Mouse (Mus musculus) hindbrain, embryonic 14.5 days (tissue): ENCODE results near the gene Fads2. TPM values are rescaled to one million over a fixed set of nuclear protein-coding genes. Genes with fewer than 3 reads are reported as not detected.

Experiments
- ATAC-seq: fragments of 200-750 bp; cut with Nextera tagmentation; 2 replicates; pipeline ENCODE4 v1.8.0; 2017; ENCODE audit warnings: moderate number of reproducible peaks, mild to moderate bottlenecking, moderate TSS enrichment, moderate library complexity; ENCODE audit not compliant: low FRiP score
- DNase-seq: peaks from one replicate; pipeline ENCODE4 v3.0.0-alpha.2; 2015; ENCODE audit warnings: low spot score
- H3K27ac ChIP-seq: fragments of 300-500 bp; sonication (generic); 2 replicates; pipeline ENCODE4 v1.5.1; 2014; ENCODE audit warnings: mild to moderate bottlenecking, moderate library complexity
- H3K27me3 ChIP-seq: fragments of 300-500 bp; sonication (generic); 2 replicates; pipeline ENCODE4 v1.6.1; 2014; ENCODE audit warnings: mild to moderate bottlenecking, low read length, mixed read lengths; ENCODE audit not compliant: control insufficient read depth, insufficient read depth
- H3K36me3 ChIP-seq: fragments of 300-500 bp; sonication (generic); replicated peaks from 2 replicates; pipeline ENCODE4 v1.6.1; 2014; ENCODE audit not compliant: control insufficient read depth, insufficient read depth
- H3K4me1 ChIP-seq: fragments of 300-500 bp; sonication (generic); replicated peaks from 2 replicates; pipeline ENCODE4 v1.6.1; 2014; ENCODE audit warnings: antibody characterized with exemption, low read length, mixed read lengths; ENCODE audit not compliant: control insufficient read depth, insufficient read depth
- H3K4me2 ChIP-seq: fragments of 300-500 bp; sonication (generic); replicated peaks from 2 replicates; pipeline ENCODE4 v1.6.1; 2014; ENCODE audit warnings: mild to moderate bottlenecking, moderate library complexity
- H3K4me3 ChIP-seq: fragments of 300-500 bp; sonication (generic); replicated peaks from 2 replicates; pipeline ENCODE4 v1.5.1; 2014; ENCODE audit warnings: mild to moderate bottlenecking, low read length
- H3K9ac ChIP-seq: fragments of 300-500 bp; sonication (generic); 2 replicates; pipeline ENCODE4 v1.6.1; 2014
- H3K9me3 ChIP-seq: fragments of 300-500 bp; sonication (generic); 2 replicates; pipeline ENCODE4 v1.6.1; 2016; ENCODE audit warnings: low read length; ENCODE audit not compliant: control insufficient read depth
- WGBS: fragments of 180-500 bp; shearing (Covaris S2); extraction: QIAGEN DNeasy Blood & Tissue Kit; methylation state at CpG from one replicate; pipeline ENCODE4 v1.1.7; 2014; 5-methylcytosine and 5-hydroxymethylcytosine counted together
- polyA plus RNA-seq: library from polyadenylated mRNA; unstranded; fragments of >200 nt; fragmentation: Nextera tagmentation; extraction: Ambion mirVana; gene quantifications from 2 replicates; pipeline ENCODE4 v1.2.1, GENCODE M21; 2014

Fads2 gene
- polyA plus RNA-seq, 1 experiment from 2014 or later = 70.5 TPM

- H3K9ac ChIP-seq = no peak overlapping the region
- ATAC-seq (peak; percentile 59; the same call in 1 of the 2 replicates), DNase-seq (peak; percentile 82)
- no peak overlapping the region for H3K27ac ChIP-seq
- H3K4me1 ChIP-seq = no peaks in the 10 kb centered on the region
- no peaks in the 10 kb centered on the region; the same call in 1 of the 2 replicates for H3K36me3 ChIP-seq
- H3K27me3 ChIP-seq = no peaks in the 10 kb centered on the region
- WGBS = 32% methylated on average over 8 of the region's 8 CpGs
- H3K4me3 ChIP-seq = no peak overlapping the region
- H3K4me2 ChIP-seq = no peak overlapping the region
- no peaks in the 10 kb centered on the region for H3K9me3 ChIP-seq
These were observed 68.2 kb downstream of the Fads2 start for GRCm38 (mm10) chr19:10033211-10033973.

GRCm38 (mm10) chr19:10029746-10030145 lies 71.8 kb downstream of the Fads2 start:
- ATAC-seq = no peak
- H3K4me1 ChIP-seq = peaks cover 8% of the 10 kb centered on the region
- peaks cover 6% of the 10 kb centered on the region for H3K36me3 ChIP-seq
- H3K27me3 ChIP-seq = no peaks in the 10 kb centered on the region
- no peak overlapping the region for H3K9ac ChIP-seq
- H3K4me3 ChIP-seq = no peak overlapping the region
- no peaks in the 10 kb centered on the region for H3K9me3 ChIP-seq
- 91% methylated on average over 2 of the region's 2 CpGs for WGBS
- no peak for DNase-seq
- H3K4me2 ChIP-seq = no peak overlapping the region
- no peak overlapping the region for H3K27ac ChIP-seq

GRCm38 (mm10) chr19:10025169-10025875 lies 76.2 kb downstream of the Fads2 start:
- Histone ChIP-seq H3K27ac (peak overlapping the region; percentile 28), H3K27me3 (no peaks in the 10 kb centered on the region), H3K36me3 (peaks cover 6% of the 10 kb centered on the region), H3K4me2 (no peak overlapping the region), H3K4me1 (peaks cover 12% of the 10 kb centered on the region), H3K4me3 (no peak overlapping the region), H3K9ac (no peak overlapping the region), H3K9me3 (no peaks in the 10 kb centered on the region)
- 23% methylated on average over 8 of the region's 8 CpGs for WGBS
- ATAC-seq (peak; percentile 59), DNase-seq (peak; percentile 52)

- Histone ChIP-seq H3K4me1 (peaks cover 22% of the 10 kb centered on the region), H3K27ac (peak overlapping the region; percentile 43), H3K4me3 (no peak overlapping the region), H3K27me3 (no peaks in the 10 kb centered on the region), H3K9ac (no peak overlapping the region), H3K36me3 (peaks cover 6% of the 10 kb centered on the region), H3K9me3 (no peaks in the 10 kb centered on the region), H3K4me2 (no peak overlapping the region)
- ATAC-seq (no peak), DNase-seq (no peak)
- 64% methylated on average over 9 of the region's 9 CpGs for WGBS
These were observed 78.2 kb downstream of the Fads2 start for GRCm38 (mm10) chr19:10023304-10023758.

- no peaks in the 10 kb centered on the region for H3K27me3 ChIP-seq
- 65% methylated on average over 5 of the region's 5 CpGs for WGBS
These were observed 78.9 kb downstream of the Fads2 start for GRCm38 (mm10) chr19:10022414-10023303.

GRCm38 (mm10) chr19:10021981-10022380 lies 79.6 kb downstream of the Fads2 start:
- peaks cover 29% of the 10 kb centered on the region for H3K4me1 ChIP-seq
- ATAC-seq = no peak
- no peak overlapping the region for H3K9ac ChIP-seq
- H3K27ac ChIP-seq = no peak overlapping the region
- WGBS = 89% methylated on average over 2 of the region's 2 CpGs
- no peaks in the 10 kb centered on the region for H3K9me3 ChIP-seq
- H3K4me2 ChIP-seq = no peak overlapping the region
- no peak overlapping the region for H3K4me3 ChIP-seq
- DNase-seq = no peak
- no peaks in the 10 kb centered on the region for H3K27me3 ChIP-seq
- no peaks in the 10 kb centered on the region for H3K36me3 ChIP-seq

More at GRCm38 (mm10) chr19:10022414-10023303, 78.9 kb downstream of the Fads2 start:
- peaks cover 24% of the 10 kb centered on the region for H3K4me1 ChIP-seq
- DNase-seq (no peak), ATAC-seq (no peak)
- no peak overlapping the region for H3K9ac ChIP-seq
- H3K9me3 ChIP-seq = no peaks in the 10 kb centered on the region
- H3K4me3 ChIP-seq = no peak overlapping the region
- peaks cover 5% of the 10 kb centered on the region; the same call in 1 of the 2 replicates for H3K36me3 ChIP-seq
- H3K4me2 ChIP-seq = no peak overlapping the region
- H3K27ac ChIP-seq = peak overlapping the region; percentile 43

- 73% methylated on average over 4 of the region's 4 CpGs for WGBS
- H3K9ac ChIP-seq = peak overlapping the region; percentile 75; the same call in 1 of the 2 replicates
- H3K27me3 ChIP-seq = no peaks in the 10 kb centered on the region
- H3K36me3 ChIP-seq = no peaks in the 10 kb centered on the region
- no peak for DNase-seq
- ATAC-seq = no peak
- no peaks in the 10 kb centered on the region for H3K9me3 ChIP-seq
- H3K4me1 ChIP-seq = peaks cover 21% of the 10 kb centered on the region
- no peak overlapping the region for H3K27ac ChIP-seq
- peak overlapping the region; percentile 51 for H3K4me3 ChIP-seq
- H3K4me2 ChIP-seq = peak overlapping the region; percentile 83
These were observed 82.3 kb downstream of the Fads2 start for GRCm38 (mm10) chr19:10019214-10019760.

- Histone ChIP-seq H3K27me3 (no peaks in the 10 kb centered on the region), H3K36me3 (no peaks in the 10 kb centered on the region), H3K9me3 (no peaks in the 10 kb centered on the region), H3K9ac (peak overlapping the region; percentile 75), H3K27ac (no peak overlapping the region), H3K4me3 (peak overlapping the region; percentile 51), H3K4me1 (peaks cover 21% of the 10 kb centered on the region), H3K4me2 (peak overlapping the region; percentile 83)
- 5% methylated on average over 3 of the region's 3 CpGs for WGBS
- ATAC-seq = peak; percentile 43; the same call in 1 of the 2 replicates
- no peak for DNase-seq
These were observed 83.1 kb downstream of the Fads2 start for GRCm38 (mm10) chr19:10018527-10018818.
